Mouse (Mus musculus): ENCODE data around the gene Cdh12.

DNA sequence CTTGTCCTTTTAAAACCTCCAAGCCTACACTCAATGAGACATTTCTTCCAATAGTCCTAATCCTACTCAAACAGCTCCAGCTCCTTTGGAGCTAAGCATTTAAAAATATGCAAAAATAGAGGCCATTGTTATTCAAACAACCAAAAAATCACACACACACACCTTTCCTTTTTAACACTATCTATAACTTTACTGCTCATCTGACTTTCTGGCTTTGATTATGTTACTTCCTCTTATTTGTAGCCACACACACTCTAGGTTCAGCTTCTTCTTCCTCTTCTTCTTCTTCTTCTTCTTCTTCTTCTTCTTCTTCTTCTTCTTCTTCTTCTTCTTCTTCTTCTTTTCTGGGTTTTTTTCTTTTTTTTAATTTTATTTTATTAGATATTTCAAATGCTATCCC, 323.2 kb downstream of the Cdh12 start:
- TF ChIP-seq CTCF (IDR thresholded peaks at IDR 0.05; ENCODE audit: control insufficient read depth, insufficient read depth, insufficient read length) (no peak), MYOG (IDR thresholded peaks at IDR 0.05; ENCODE audit: control insufficient read depth, extremely low read depth, insufficient read length) (no peak), CEBPB (IDR thresholded peaks at IDR 0.05; ENCODE audit: low read depth) (no peak), FOSL1 (IDR thresholded peaks at IDR 0.05; ENCODE audit: insufficient read depth, low read length, poor library complexity, severe bottlenecking) (no peak), MAX (IDR thresholded peaks at IDR 0.05) (no peak), USF1 (IDR thresholded peaks at IDR 0.05; ENCODE audit: low read depth) (no peak)

Measured in C2C12 (cell line).